Mouse (Mus musculus) G1E-ER4 (cell line): ENCODE data around the gene Rhbg. TPM values are rescaled to one million over a fixed set of nuclear protein-coding genes. Genes with fewer than 3 reads are reported as not detected.

Source experiments
- GATA1 ChIP-seq: IDR thresholded peaks from one replicate; pipeline ENCODE4 v1.8.0; 2012; ENCODE audit warnings: low read length, inconsistent platforms
- polyA plus RNA-seq: library from polyadenylated mRNA; stranded (reverse); fragments of >175 nt; gene quantifications from 2 replicates; pipeline ENCODE4 v1.2.3, GENCODE M21; 2012

Gene Rhbg
- polyA plus RNA-seq, 1 experiment, result not detected

- TF ChIP-seq GATA1, result no peak
Measured at GRCm38 (mm10) chr3:88202986-88203385, 51.5 kb downstream of the Rhbg start.

GRCm38 (mm10) chr3:88201640-88202039, 52.9 kb downstream of the Rhbg start:
- TF ChIP-seq GATA1, result no peak

GRCm38 (mm10) chr3:88200972-88201330, 53.6 kb downstream of the Rhbg start:
- no peak for TF ChIP-seq GATA1

GRCm38 (mm10) chr3:88200161-88200971, 54.1 kb downstream of the Rhbg start:
- no peak for TF ChIP-seq GATA1

GRCm38 (mm10) chr3:88199541-88200110, 54.9 kb downstream of the Rhbg start:
- TF ChIP-seq GATA1, result no peak

- TF ChIP-seq GATA1, result no peak
Measured at GRCm38 (mm10) chr3:88198505-88199020, 55.9 kb downstream of the Rhbg start.

- TF ChIP-seq GATA1, result no peak
Measured at GRCm38 (mm10) chr3:88197741-88198504, 56.6 kb downstream of the Rhbg start.

Other genes starting within 250 kb of the Rhbg start
- gene Hapln2, start 227.1 kb downstream of the Rhbg start, polyA plus RNA-seq, result not detected in 2 replicates
- gene Gpatch4, start 211.6 kb downstream of the Rhbg start, polyA plus RNA-seq, result 34.8 and 53.1 TPM in 2 replicates
- gene Naxe, start 196.2 kb downstream of the Rhbg start, polyA plus RNA-seq, result 26.1 and 37.5 TPM in 2 replicates
- not detected in 2 replicates for gene Ttc24, start 176.4 kb downstream of the Rhbg start, polyA plus RNA-seq
- 7.6 and 13.5 TPM in 2 replicates for gene Iqgap3, start 172.7 kb downstream of the Rhbg start, polyA plus RNA-seq
- 164 and 168 TPM in 2 replicates for gene Mef2d, start 112.3 kb downstream of the Rhbg start, polyA plus RNA-seq
- not detected in 2 replicates for gene Gm38392, start 32.5 kb upstream of the Rhbg start, polyA plus RNA-seq
- gene Tsacc, start 42.3 kb upstream of the Rhbg start, polyA plus RNA-seq, result 0.52 and 1.1 TPM in 2 replicates
- 13.4 and 13.6 TPM in 2 replicates for gene Cct3, start 42.4 kb upstream of the Rhbg start, polyA plus RNA-seq
- gene Glmp, start 70.3 kb upstream of the Rhbg start, polyA plus RNA-seq, result 18.7 and 56.8 TPM in 2 replicates
- 1.2 and 3.4 TPM in 2 replicates for gene Tmem79, start 81.4 kb upstream of the Rhbg start, polyA plus RNA-seq
- 48.6 and 63.1 TPM in 2 replicates for gene Smg5, start 81.6 kb upstream of the Rhbg start, polyA plus RNA-seq
- gene Paqr6, start 109.9 kb upstream of the Rhbg start, polyA plus RNA-seq, result not detected in 2 replicates
- gene Bglap3, start 118.0 kb upstream of the Rhbg start, polyA plus RNA-seq, result not detected in 2 replicates
- not detected in 2 replicates for gene Bglap2, start 124.0 kb upstream of the Rhbg start, polyA plus RNA-seq
- gene Bglap, start 129.8 kb upstream of the Rhbg start, polyA plus RNA-seq, result 0.30 and 0.36 TPM in 2 replicates
- 275 and 327 TPM in 2 replicates for gene Pmf1, start 155.6 kb upstream of the Rhbg start, polyA plus RNA-seq
- gene Slc25a44, start 170.4 kb upstream of the Rhbg start, polyA plus RNA-seq, result 8.1 and 17.5 TPM in 2 replicates
- gene Sema4a, start 206.5 kb upstream of the Rhbg start, polyA plus RNA-seq, result 5.2 and 7.4 TPM in 2 replicates